Mouse (Mus musculus) E14TG2a.4 (cell line): Measurements from ENCODE around the gene Sapcd2.

Experiments used
- H3K27me3 ChIP-seq: 2 replicates; pipeline ENCODE4 v1.6.1; 2014; ENCODE audit warnings: low read length, control low read depth; ENCODE audit not compliant: insufficient read depth
- H3K36me3 ChIP-seq: 2 replicates; pipeline ENCODE4 v1.6.1; 2014; ENCODE audit warnings: low read length, control low read depth; ENCODE audit not compliant: insufficient read depth
- H3K4me1 ChIP-seq: replicated peaks from 2 replicates; pipeline ENCODE4 v1.6.1; 2014; ENCODE audit warnings: low read depth, low read length, control low read depth
- H3K4me3 ChIP-seq: replicated peaks from 2 replicates; pipeline ENCODE4 v1.5.1; 2014; ENCODE audit warnings: mild to moderate bottlenecking, low read length
- H3K9me3 ChIP-seq: 2 replicates; pipeline ENCODE4 v1.6.1; 2014; ENCODE audit warnings: low read length, control low read depth
- CTCF ChIP-seq: conservative IDR thresholded peaks from 2 replicates; pipeline ENCODE4 v1.5.1; 2014; ENCODE audit warnings: low read length
- NANOG ChIP-seq: IDR thresholded peaks from 2 replicates; pipeline ENCODE4 v1.6.1; 2014; ENCODE audit warnings: borderline replicate concordance, low read length, mixed read lengths
- POU5F1 ChIP-seq: IDR thresholded peaks from 2 replicates; pipeline ENCODE4 v1.6.1; 2014; ENCODE audit warnings: low read length, borderline replicate concordance

Gene Sapcd2

DNA sequence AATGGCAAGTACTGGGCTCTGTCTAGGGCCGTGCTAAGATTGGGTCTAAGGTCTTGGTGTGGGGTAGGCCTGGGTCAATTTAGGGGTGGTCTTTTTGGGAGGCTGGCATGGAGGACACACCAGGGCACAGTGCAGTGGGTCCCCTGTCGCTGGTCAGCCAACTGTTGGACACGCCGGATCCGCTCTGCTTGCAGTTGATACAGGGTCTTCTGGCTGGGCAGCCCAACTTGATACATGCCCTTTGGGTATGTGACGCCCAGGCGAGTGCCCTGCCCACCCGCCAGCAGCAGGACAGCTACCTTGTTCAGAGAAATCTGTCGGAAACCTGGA lies 7.4 kb upstream of the Sapcd2 start:
- peaks cover 24% of the 10 kb centered on the region for H3K27me3 ChIP-seq
- H3K4me1 ChIP-seq, result peaks cover 34% of the 10 kb centered on the region
- no peak for TF ChIP-seq NANOG
- H3K9me3 ChIP-seq, result no peaks in the 10 kb centered on the region
- peaks cover 50% of the 10 kb centered on the region for H3K36me3 ChIP-seq
- H3K4me3 ChIP-seq, result peak overlapping the region; percentile 95

DNA sequence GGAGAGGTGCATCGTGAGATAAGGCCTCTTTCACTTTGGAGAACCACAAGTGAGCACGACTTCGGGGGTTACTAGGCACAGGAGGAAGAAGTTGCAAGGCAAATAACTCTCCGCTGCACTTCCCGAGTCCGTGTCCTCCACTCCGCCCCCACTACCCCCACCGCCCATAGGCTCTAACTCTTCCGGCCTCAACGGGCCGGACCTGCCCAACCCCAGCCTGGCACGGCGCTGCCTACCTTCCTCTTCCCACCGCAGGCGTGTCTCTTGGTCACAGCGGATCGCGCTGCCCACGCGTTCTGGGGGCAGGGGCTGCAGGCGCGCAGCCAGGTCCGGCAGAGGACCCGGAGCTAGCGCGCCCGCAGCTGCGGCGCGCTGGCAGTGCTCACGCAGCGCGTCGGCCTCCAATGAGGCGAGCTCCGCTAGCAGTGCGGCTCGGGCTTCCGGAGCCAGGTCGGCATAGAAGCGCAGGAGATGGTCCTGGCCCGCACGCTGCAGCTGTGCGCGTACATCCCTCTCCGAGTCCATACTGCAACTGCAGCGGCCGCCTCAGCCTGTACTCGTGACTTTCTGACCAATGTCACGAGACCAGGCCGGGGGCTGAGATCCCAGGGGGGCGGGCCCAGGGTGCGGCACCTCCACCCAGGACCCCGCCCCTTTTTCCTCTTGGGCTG lies 6.9 kb upstream of the Sapcd2 start, which contains the start of gene Uap1l1:
Uap1l1 (minus strand) TSS at position 592 of the 671 bp plus-strand sequence.
- Histone ChIP-seq H3K4me3 (peak within 1 kb of the TSS; percentile 95), H3K4me1 (peaks cover 34% of the 10 kb centered on the region), H3K27me3 (peaks cover 24% of the 10 kb centered on the region), H3K36me3 (peaks cover 45% of the 10 kb centered on the region), H3K9me3 (no peaks in the 10 kb centered on the region)
- no peak for TF ChIP-seq CTCF
- no peak for TF ChIP-seq NANOG
- TF ChIP-seq POU5F1, result no peak

DNA sequence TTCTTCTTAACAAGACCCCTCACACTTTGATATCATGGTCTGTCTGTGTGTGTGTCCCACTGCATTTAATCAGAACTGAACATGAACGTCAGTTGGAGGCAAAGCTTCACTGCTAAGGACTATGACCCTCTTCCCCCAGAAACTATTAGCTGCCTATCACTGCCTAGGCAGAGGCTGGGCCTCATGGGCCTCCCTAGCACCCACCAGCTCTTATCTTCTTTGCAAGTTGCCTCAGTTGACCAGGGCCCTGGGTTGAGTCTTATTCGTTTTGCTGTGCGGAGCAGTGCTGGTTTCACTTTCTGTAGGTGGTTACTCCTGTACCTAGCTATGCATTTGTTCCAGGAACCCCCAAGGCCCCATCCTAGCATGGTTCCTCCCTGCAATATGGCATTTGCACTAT lies 2.1 kb upstream of the Sapcd2 start:
- H3K36me3 ChIP-seq, result peaks cover 16% of the 10 kb centered on the region
- H3K27me3 ChIP-seq, result peaks cover 31% of the 10 kb centered on the region
- H3K4me1 ChIP-seq, result peaks cover 39% of the 10 kb centered on the region
- H3K4me3 ChIP-seq, result no peak overlapping the region
- no peaks in the 10 kb centered on the region for H3K9me3 ChIP-seq
- TF ChIP-seq POU5F1, result no peak
- TF ChIP-seq NANOG, result no peak
- TF ChIP-seq CTCF, result no peak

DNA sequence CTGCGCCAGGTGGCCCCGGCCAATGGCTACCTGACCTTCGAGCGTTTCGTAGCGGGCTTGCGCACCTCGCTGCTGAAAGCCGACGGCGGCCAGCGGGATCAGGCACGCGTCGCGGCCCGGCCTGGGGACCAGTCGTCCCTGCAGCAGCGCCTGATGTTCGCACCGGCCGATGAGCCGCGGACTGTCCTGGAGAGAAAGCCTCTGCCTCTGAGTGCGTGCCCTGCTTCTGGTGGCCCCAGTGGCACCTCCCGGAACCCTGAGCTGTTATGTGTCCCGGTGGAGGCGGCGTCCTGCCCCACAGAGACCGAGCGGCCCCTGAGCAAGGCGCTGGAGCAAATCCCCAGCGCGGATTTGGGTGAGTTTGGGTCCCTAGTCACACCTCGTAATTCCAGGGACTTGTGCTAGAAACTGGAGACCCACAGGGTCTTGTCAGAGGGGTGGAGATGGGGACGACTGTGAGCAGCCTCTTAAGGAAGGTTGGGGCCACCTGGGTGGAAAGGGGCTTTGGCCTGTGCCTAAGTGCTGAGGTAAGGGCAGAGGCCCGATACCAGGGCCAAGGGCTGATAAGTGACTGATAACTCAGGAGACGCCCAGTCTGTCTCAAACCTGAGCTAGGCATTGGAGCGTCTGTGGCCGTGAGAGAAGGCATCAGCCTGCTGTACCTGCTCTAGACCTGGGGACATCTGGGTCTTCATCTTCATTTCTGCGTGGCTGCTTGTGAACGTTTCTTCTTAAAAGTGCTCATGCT lies 697 bp downstream of the Sapcd2 start:
- Histone ChIP-seq H3K36me3 (peaks cover 44% of the 10 kb centered on the region), H3K4me3 (peak overlapping the region; percentile 92), H3K4me1 (peaks cover 43% of the 10 kb centered on the region), H3K9me3 (no peaks in the 10 kb centered on the region), H3K27me3 (peaks cover 31% of the 10 kb centered on the region)
- TF ChIP-seq POU5F1, result no peak
- no peak for TF ChIP-seq CTCF
- no peak for TF ChIP-seq NANOG

DNA sequence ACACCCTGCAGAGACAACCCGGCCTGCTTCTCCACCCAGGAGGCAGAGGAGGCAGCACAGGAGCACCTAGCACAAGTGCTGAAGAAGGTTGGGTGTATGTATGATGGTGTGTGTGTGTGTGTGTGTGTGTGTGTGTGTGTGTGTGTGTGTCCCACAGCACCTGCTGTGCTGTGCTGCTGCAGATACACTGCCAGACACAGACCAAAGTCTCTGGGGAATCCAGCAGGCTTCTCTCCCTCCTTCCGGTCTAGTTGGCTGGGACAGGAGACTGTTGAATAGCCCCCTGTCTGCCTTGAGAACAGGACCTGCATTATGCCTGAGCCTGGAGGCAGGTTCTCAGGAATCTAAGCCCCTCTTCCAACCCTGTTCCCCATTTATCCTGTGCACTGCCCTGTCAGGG lies 1.3 kb downstream of the Sapcd2 start:
- H3K4me3 ChIP-seq, result peak overlapping the region; percentile 92
- H3K4me1 ChIP-seq, result peaks cover 47% of the 10 kb centered on the region

DNA sequence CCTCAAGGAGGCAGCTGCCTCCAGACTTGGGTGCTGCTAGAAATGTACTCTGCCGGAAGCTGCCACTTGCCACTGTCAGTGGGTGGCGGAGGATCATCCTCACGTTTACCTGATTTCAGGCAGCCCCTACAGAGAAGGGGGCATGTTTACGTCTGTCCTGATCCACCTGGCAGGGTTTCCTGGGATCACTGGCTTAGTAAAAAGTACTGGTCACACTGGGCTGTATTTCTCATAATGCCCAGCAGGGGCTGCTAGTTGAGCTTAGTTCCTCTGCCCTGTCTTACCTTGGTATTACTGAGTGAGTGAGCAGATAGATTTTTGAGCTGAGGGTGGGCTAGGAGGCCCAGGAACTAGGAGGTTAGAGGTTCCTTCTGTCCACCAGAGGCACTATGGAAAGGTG lies 4.5 kb downstream of the Sapcd2 start:
- TF ChIP-seq POU5F1 (no peak), CTCF (peak; percentile 93), NANOG (no peak)
- Histone ChIP-seq H3K36me3 (peaks cover 55% of the 10 kb centered on the region), H3K4me3 (no peak overlapping the region), H3K27me3 (peaks cover 20% of the 10 kb centered on the region), H3K9me3 (no peaks in the 10 kb centered on the region), H3K4me1 (peaks cover 72% of the 10 kb centered on the region)

More for the DNA sequence above, 1.3 kb downstream of the Sapcd2 start:
- Histone ChIP-seq H3K27me3 (peaks cover 26% of the 10 kb centered on the region), H3K36me3 (peaks cover 50% of the 10 kb centered on the region), H3K9me3 (no peaks in the 10 kb centered on the region)
- no peak for TF ChIP-seq NANOG
- TF ChIP-seq POU5F1, result no peak
- TF ChIP-seq CTCF, result no peak

DNA sequence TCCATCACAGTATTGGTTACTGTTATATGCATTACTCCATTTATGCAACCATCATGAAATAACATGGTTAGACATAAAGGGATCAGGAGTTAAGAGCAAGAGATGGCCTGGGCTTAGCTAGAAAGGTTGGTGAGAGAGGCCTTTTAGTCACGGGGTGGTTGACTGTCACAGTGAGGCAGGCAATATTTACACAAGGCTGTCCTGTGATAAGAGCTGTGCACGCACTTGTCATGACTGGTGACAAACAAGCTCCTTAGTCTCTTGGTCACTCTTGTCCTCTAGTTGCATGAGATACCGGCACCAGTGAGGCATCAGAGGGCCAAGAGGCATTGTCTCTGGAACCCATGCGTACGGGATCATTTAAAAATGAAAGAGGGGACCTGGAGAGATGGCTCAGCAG lies 12.4 kb downstream of the Sapcd2 start:
- no peaks in the 10 kb centered on the region for H3K9me3 ChIP-seq
- peaks cover 17% of the 10 kb centered on the region for H3K27me3 ChIP-seq
- TF ChIP-seq NANOG, result no peak
- TF ChIP-seq CTCF, result no peak
- no peak for TF ChIP-seq POU5F1
- H3K36me3 ChIP-seq, result no peaks in the 10 kb centered on the region
- peaks cover 44% of the 10 kb centered on the region for H3K4me1 ChIP-seq
- H3K4me3 ChIP-seq, result no peak overlapping the region

DNA sequence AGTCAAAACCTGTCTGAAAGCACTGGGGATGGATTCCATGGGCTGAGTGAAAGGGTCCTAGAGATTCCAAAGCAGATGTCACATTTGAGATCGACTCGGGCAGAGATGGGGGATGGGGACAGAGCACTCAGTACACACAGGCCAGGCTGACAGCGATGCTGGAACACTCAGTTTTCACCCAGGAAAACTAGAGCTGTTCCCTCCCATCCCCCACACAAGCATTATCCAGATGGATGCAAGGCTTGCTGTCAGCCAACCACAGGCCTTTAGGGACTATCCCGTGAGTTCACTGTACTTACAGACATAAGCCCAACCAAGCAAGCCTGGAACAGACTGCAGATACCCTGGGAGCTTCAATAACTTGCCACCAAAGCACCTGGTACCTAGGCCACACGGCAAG lies 19.1 kb downstream of the Sapcd2 start:
- Histone ChIP-seq H3K4me3 (no peak overlapping the region), H3K4me1 (peaks cover 24% of the 10 kb centered on the region), H3K9me3 (no peaks in the 10 kb centered on the region), H3K27me3 (peaks cover 43% of the 10 kb centered on the region), H3K36me3 (no peaks in the 10 kb centered on the region)
- no peak for TF ChIP-seq CTCF
- TF ChIP-seq POU5F1, result no peak
- no peak for TF ChIP-seq NANOG
